ENCODE assay signal across 16 mouse cellular contexts in the genomic region with DNA sequence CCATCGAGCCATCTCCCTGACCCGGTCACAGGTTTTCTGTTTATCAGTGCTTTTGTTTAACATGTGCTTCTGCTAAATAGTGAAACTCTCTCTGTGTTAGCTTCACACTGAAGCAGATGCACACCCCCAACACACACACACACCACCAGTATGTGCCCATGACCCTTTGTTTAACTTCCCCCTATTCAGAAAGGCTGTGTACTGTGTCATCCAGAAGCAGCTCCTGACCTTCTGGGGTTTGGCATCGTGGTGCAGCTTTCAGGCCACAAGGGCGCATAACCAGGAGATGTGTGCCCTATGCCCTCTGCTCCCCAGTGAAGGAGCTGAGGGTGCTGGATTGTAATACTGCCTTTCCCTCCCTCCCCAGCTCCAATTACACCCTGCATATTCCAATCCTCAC. TPM values are rescaled to one million over a fixed set of nuclear protein-coding genes. Genes with fewer than 3 reads are reported as not detected.
DNase-seq lines count a peak whose midpoint lies in the region; ATAC-seq and TF ChIP-seq lines count a peak whose summit lies in the region.
"Had no signal": no experiment of that assay in that cellular context is flagged by ENCODE, and none has a peak within 500 bp of the region (broad histone marks: within the 10 kb centered on the region; RNA-seq: fewer than 3 reads in every experiment).

No protein-coding gene starts in this region.

- H3K9ac ChIP-seq in heart, embryonic 11.5 days (ENCODE audit: low read depth, low read length) = no peak overlapping the region
- 0 out of 2 replicates have a peak overlapping the region, but pooled peaks have one; percentile 12 for H3K9ac ChIP-seq in liver, embryonic 11.5 days (ENCODE audit: low read depth, low read length)
- no peak overlapping the region for H3K9ac ChIP-seq in liver, embryonic 12.5 days
- H3K9ac ChIP-seq: embryonic facial prominence, embryonic 12.5 days; heart, embryonic 13.5 days; hindbrain, embryonic 14.5 days; liver, embryonic 14.5 days had no signal

- TF ChIP-seq POLR2A in bone marrow, adult 2 months (IDR thresholded peaks at IDR 0.05; ENCODE audit: borderline replicate concordance, control insufficient read depth, low read depth, low read length) = no peak

- 60% methylated on average over 4 of the region's 4 CpGs for WGBS in heart, embryonic 10.5 days
- WGBS in heart, embryonic 11.5 days (ENCODE audit: insufficient replicate concordance) = 49% methylated on average over 4 of the region's 4 CpGs
- 47% methylated on average over 4 of the region's 4 CpGs for WGBS in liver, embryonic 11.5 days
- 61% methylated on average over 4 of the region's 4 CpGs for WGBS in liver, embryonic 12.5 days (ENCODE audit: insufficient replicate concordance)
- WGBS in bone marrow, adult 2 months = 46% methylated on average over 4 of the region's 4 CpGs

- no peaks in the 10 kb centered on the region for H3K27me3 ChIP-seq in heart, embryonic 10.5 days (ENCODE audit: insufficient read depth, poor library complexity, severe bottlenecking)
- H3K27me3 ChIP-seq in heart, embryonic 11.5 days (ENCODE audit: control insufficient read depth, insufficient read depth, low read length) = no peaks in the 10 kb centered on the region
- no peaks in the 10 kb centered on the region for H3K27me3 ChIP-seq in liver, embryonic 11.5 days (replicated peaks; ENCODE audit: control insufficient read depth, insufficient read depth, low read length)
- H3K27me3 ChIP-seq in liver, embryonic 12.5 days (replicated peaks) = no peaks in the 10 kb centered on the region
- H3K27me3 ChIP-seq in megakaryocyte, embryonic 14.5 days (replicated peaks) = no peaks in the 10 kb centered on the region
- H3K27me3 ChIP-seq: embryonic facial prominence, embryonic 12.5 days; heart, embryonic 13.5 days had no signal

- intact Hi-C loops in left cerebral cortex, postnatal 25 days (cut with DNase I) = no loop called here
- intact Hi-C loops in left cerebral cortex, adult 2 months (cut with DNase I) = no loop called here

- no peak for DNase-seq in heart, embryonic 10.5 days (ENCODE audit: low spot score)
- no peak for DNase-seq in liver, embryonic 11.5 days (ENCODE audit: low spot score)
- no peak for DNase-seq in left cerebral cortex, postnatal 25 days (ENCODE audit: low spot score in 2 of 2)
- DNase-seq in left cerebral cortex, adult 2 months (ENCODE audit: extremely low spot score in 1 of 2, low spot score in 2 of 2) = no peak
- DNase-seq: cerebellum, adult 9-11 months had no signal

- H3K27ac ChIP-seq in heart, embryonic 10.5 days = 0 out of 2 replicates have a peak overlapping the region, but pooled peaks have one; percentile 47
- no peak overlapping the region for H3K27ac ChIP-seq in heart, embryonic 11.5 days (ENCODE audit: low read depth, low read length)
- peak overlapping the region; percentile 39; the same call in 1 of the 2 replicates for H3K27ac ChIP-seq in liver, embryonic 11.5 days (ENCODE audit: low read depth, low read length)
- H3K27ac ChIP-seq in liver, embryonic 12.5 days = no peak overlapping the region
- peak overlapping the region; percentile 85 for H3K27ac ChIP-seq in bone marrow, adult 2 months (ENCODE audit: control insufficient read depth, insufficient read depth, low read depth, low read length, poor library complexity)
- H3K27ac ChIP-seq in left cerebral cortex, adult 2 months = no peak overlapping the region
- H3K27ac ChIP-seq: embryonic facial prominence, embryonic 12.5 days; heart, embryonic 13.5 days; hindbrain, embryonic 14.5 days; liver, embryonic 14.5 days had no signal

- H3K4me2 ChIP-seq in heart, embryonic 11.5 days = no peak overlapping the region
- no peak overlapping the region for H3K4me2 ChIP-seq in liver, embryonic 11.5 days
- no peak overlapping the region for H3K4me2 ChIP-seq in liver, embryonic 12.5 days
- H3K4me2 ChIP-seq: embryonic facial prominence, embryonic 12.5 days; heart, embryonic 13.5 days; hindbrain, embryonic 14.5 days had no signal

- no peaks in the 10 kb centered on the region for H3K36me3 ChIP-seq in heart, embryonic 10.5 days
- H3K36me3 ChIP-seq in heart, embryonic 11.5 days (ENCODE audit: control insufficient read depth, insufficient read depth, low read length) = no peaks in the 10 kb centered on the region
- H3K36me3 ChIP-seq in liver, embryonic 11.5 days (ENCODE audit: control insufficient read depth, insufficient read depth, low read length) = no peaks in the 10 kb centered on the region
- no peaks in the 10 kb centered on the region for H3K36me3 ChIP-seq in liver, embryonic 12.5 days
- no peaks in the 10 kb centered on the region for H3K36me3 ChIP-seq in megakaryocyte, embryonic 14.5 days (replicated peaks; ENCODE audit: low read length)
- H3K36me3 ChIP-seq: embryonic facial prominence, embryonic 12.5 days; heart, embryonic 13.5 days had no signal

- H3K4me3 ChIP-seq in heart, embryonic 10.5 days = no peak overlapping the region
- H3K4me3 ChIP-seq in heart, embryonic 11.5 days (ENCODE audit: low read depth, low read length) = no peak overlapping the region
- no peak overlapping the region for H3K4me3 ChIP-seq in liver, embryonic 11.5 days (ENCODE audit: low read depth, low read length)
- no peak overlapping the region for H3K4me3 ChIP-seq in liver, embryonic 12.5 days
- peak overlapping the region; percentile 36 for H3K4me3 ChIP-seq in bone marrow, adult 2 months (replicated peaks; ENCODE audit: control insufficient read depth, low read depth, low read length)
- peak overlapping the region; percentile 35 for H3K4me3 ChIP-seq in megakaryocyte, embryonic 14.5 days (replicated peaks)
- H3K4me3 ChIP-seq in left cerebral cortex, adult 2 months = no peak overlapping the region
- H3K4me3 ChIP-seq: embryonic facial prominence, embryonic 12.5 days; erythroblast, embryonic 14.5 days; heart, embryonic 13.5 days had no signal

- ATAC-seq in heart, embryonic 11.5 days (replicated peaks; ENCODE audit: insufficient number of reproducible peaks, low FRiP score, low TSS enrichment) = no peak
- no peak for ATAC-seq in liver, embryonic 11.5 days (replicated peaks; ENCODE audit: low FRiP score)
- no peak for ATAC-seq in liver, embryonic 12.5 days
- ATAC-seq: forebrain, embryonic 16.5 days; intestine, postnatal 0 days had no signal

- H3K4me1 ChIP-seq in heart, embryonic 10.5 days = peaks cover 19% of the 10 kb centered on the region
- H3K4me1 ChIP-seq in heart, embryonic 11.5 days (ENCODE audit: control insufficient read depth, insufficient read depth, low read length) = peaks cover 5% of the 10 kb centered on the region
- 0 out of 2 replicates have a peak, but pooled peaks cover 3% of the 10 kb centered on the region for H3K4me1 ChIP-seq in liver, embryonic 11.5 days (replicated peaks; ENCODE audit: control insufficient read depth, insufficient read depth, low read length)
- peaks cover 14% of the 10 kb centered on the region for H3K4me1 ChIP-seq in liver, embryonic 12.5 days
- peaks cover 6% of the 10 kb centered on the region; the same call in 1 of the 2 replicates for H3K4me1 ChIP-seq in bone marrow, adult 2 months (ENCODE audit: control insufficient read depth, insufficient read depth, low read length)
- peaks cover 81% of the 10 kb centered on the region for H3K4me1 ChIP-seq in megakaryocyte, embryonic 14.5 days
- H3K4me1 ChIP-seq: embryonic facial prominence, embryonic 12.5 days had no signal

- TF ChIP-seq CTCF in bone marrow, adult 2 months (IDR thresholded peaks at IDR 0.05; ENCODE audit: control insufficient read depth, insufficient read depth, low read length) = no peak
- TF ChIP-seq CTCF in left cerebral cortex, adult 2 months (IDR thresholded peaks at IDR 0.05) = no peak

- no peaks in the 10 kb centered on the region for H3K9me3 ChIP-seq in heart, embryonic 10.5 days
- H3K9me3 ChIP-seq in heart, embryonic 11.5 days (replicated peaks; ENCODE audit: control insufficient read depth, low read length) = no peaks in the 10 kb centered on the region
- H3K9me3 ChIP-seq in liver, embryonic 11.5 days (ENCODE audit: control insufficient read depth, low read length) = no peaks in the 10 kb centered on the region
- no peaks in the 10 kb centered on the region for H3K9me3 ChIP-seq in liver, embryonic 12.5 days (replicated peaks)
- no peaks in the 10 kb centered on the region for H3K9me3 ChIP-seq in megakaryocyte, embryonic 14.5 days
- H3K9me3 ChIP-seq: embryonic facial prominence, embryonic 12.5 days; heart, embryonic 13.5 days had no signal

RNA-seq across cellular contexts. Expression of gene Myh9, which starts 32.3 kb away (rescaled TPM):
- polyA plus RNA-seq in heart, embryonic 10.5 days (2016; fragmentation: Nextera tagmentation; extraction: Ambion mirVana) = 34.5 and 37.5 TPM in 2 replicates
- 30.4 and 31.8 TPM in 2 replicates for polyA plus RNA-seq in heart, embryonic 11.5 days (2014; fragmentation: Nextera tagmentation; extraction: Ambion mirVana)
- 49.8 and 53.0 TPM in 2 replicates for polyA plus RNA-seq in liver, embryonic 11.5 days (2014; fragmentation: Nextera tagmentation; extraction: Ambion mirVana)
- polyA plus RNA-seq in liver, embryonic 12.5 days (2016; fragmentation: Nextera tagmentation; extraction: Ambion mirVana) = 32.5 and 34.2 TPM in 2 replicates
- 264 and 399 TPM in 2 replicates for polyA plus RNA-seq in bone marrow, adult 2 months (2011; ENCODE audit: insufficient read depth, insufficient read length, low replicate concordance, missing spikeins)
- 1,439 and 1,641 TPM in 2 replicates for polyA plus RNA-seq in megakaryocyte, embryonic 14.5 days (2012; ENCODE audit: insufficient read depth, low replicate concordance)
- total RNA-seq in left cerebral cortex, postnatal 25 days (2021) = 10 to 100 TPM; 69.9 to 75.5 TPM
- total RNA-seq in left cerebral cortex, adult 2 months (2021) = 10 to 100 TPM; 81.2 to 91.4 TPM

RNA-seq across cellular contexts. Expression of gene Txn2, which starts 54.5 kb away (rescaled TPM):
- 311 and 315 TPM in 2 replicates for polyA plus RNA-seq in heart, embryonic 10.5 days (2016; fragmentation: Nextera tagmentation; extraction: Ambion mirVana)
- 284 and 293 TPM in 2 replicates for polyA plus RNA-seq in heart, embryonic 11.5 days (2014; fragmentation: Nextera tagmentation; extraction: Ambion mirVana)
- polyA plus RNA-seq in liver, embryonic 11.5 days (2014; fragmentation: Nextera tagmentation; extraction: Ambion mirVana) = 377 and 390 TPM in 2 replicates
- polyA plus RNA-seq in liver, embryonic 12.5 days (2016; fragmentation: Nextera tagmentation; extraction: Ambion mirVana) = 239 and 249 TPM in 2 replicates
- 172 and 288 TPM in 2 replicates for polyA plus RNA-seq in bone marrow, adult 2 months (2011; ENCODE audit: insufficient read depth, insufficient read length, low replicate concordance, missing spikeins)
- 186 and 405 TPM in 2 replicates for polyA plus RNA-seq in megakaryocyte, embryonic 14.5 days (2012; ENCODE audit: insufficient read depth, low replicate concordance)
- total RNA-seq in left cerebral cortex, postnatal 25 days (2021) = 100 to 1,000 TPM; 132 to 135 TPM
- 100 to 1,000 TPM; 139 to 143 TPM for total RNA-seq in left cerebral cortex, adult 2 months (2021)

Comparison
In these comparisons a context has a peak if more than half of its experiments do, and no peak if none do; other contexts are left out.
1. H3K27ac ChIP-seq: peak in heart, embryonic 10.5 days (single experiment), liver, embryonic 11.5 days (single experiment) and bone marrow, adult 2 months (single experiment); none in heart, embryonic 11.5 days (single experiment), liver, embryonic 12.5 days (single experiment) and left cerebral cortex, adult 2 months (single experiment).
2. H3K4me3 ChIP-seq: peak in bone marrow, adult 2 months (single experiment) and megakaryocyte, embryonic 14.5 days (single experiment); none in heart, embryonic 10.5 days (single experiment), heart, embryonic 11.5 days (single experiment), liver, embryonic 11.5 days (single experiment), liver, embryonic 12.5 days (single experiment) and left cerebral cortex, adult 2 months (single experiment).